Mouse (Mus musculus) midbrain, embryonic 14.5 days (tissue): ENCODE measurements at regions not wholly inside any gene's neighbourhood (a gene's known extent, or its start where the extent isn't known, plus 50 kb on each side); places are given as distances from the start of the nearest gene placed in this dataset.

Source experiments
- ATAC-seq: fragments of 200-750 bp; cut with Nextera tagmentation; 2 replicates; pipeline ENCODE4 v1.8.0; 2017; ENCODE audit warnings: moderate number of reproducible peaks, moderate library complexity; ENCODE audit not compliant: low FRiP score, low TSS enrichment
- DNase-seq: peaks from one replicate; pipeline ENCODE4 v3.0.0-alpha.2; 2015
- H3K27ac ChIP-seq: fragments of 300-500 bp; sonication (generic); replicated peaks from 2 replicates; pipeline ENCODE4 v1.5.1; 2014; ENCODE audit warnings: mild to moderate bottlenecking, low read depth, low read length, moderate library complexity
- H3K27me3 ChIP-seq: fragments of 300-500 bp; sonication (generic); 2 replicates; pipeline ENCODE4 v1.6.1; 2014; ENCODE audit warnings: low read length, control low read depth, mixed read lengths; ENCODE audit not compliant: control insufficient read depth, insufficient read depth
- H3K36me3 ChIP-seq: fragments of 300-500 bp; sonication (generic); 2 replicates; pipeline ENCODE4 v1.6.1; 2014; ENCODE audit warnings: low read length, control low read depth; ENCODE audit not compliant: control insufficient read depth, insufficient read depth
- H3K4me1 ChIP-seq: fragments of 300-500 bp; sonication (generic); 2 replicates; pipeline ENCODE4 v1.6.1; 2014; ENCODE audit warnings: mild to moderate bottlenecking, antibody characterized with exemption, low read length, control low read depth; ENCODE audit not compliant: control insufficient read depth, insufficient read depth
- H3K4me2 ChIP-seq: fragments of 300-500 bp; sonication (generic); 2 replicates; pipeline ENCODE4 v1.6.1; 2014; ENCODE audit warnings: mild to moderate bottlenecking, low read length, moderate library complexity
- H3K4me3 ChIP-seq: fragments of 300-500 bp; sonication (generic); replicated peaks from 2 replicates; pipeline ENCODE4 v1.5.1; 2014; ENCODE audit warnings: low read depth, low read length
- H3K9ac ChIP-seq: fragments of 300-500 bp; sonication (generic); replicated peaks from 2 replicates; pipeline ENCODE4 v1.6.1; 2014; ENCODE audit warnings: mild to moderate bottlenecking, low read length, moderate library complexity
- H3K9me3 ChIP-seq: fragments of 300-500 bp; sonication (generic); 2 replicates; pipeline ENCODE4 v1.6.1; 2016; ENCODE audit warnings: low read length, control low read depth, mixed read lengths; ENCODE audit not compliant: control insufficient read depth
- WGBS: fragments of 180-500 bp; shearing (Covaris S2); extraction: QIAGEN DNeasy Blood & Tissue Kit; methylation state at CpG from one replicate; pipeline ENCODE4 v1.1.7; 2014; 5-methylcytosine and 5-hydroxymethylcytosine counted together

DNA sequence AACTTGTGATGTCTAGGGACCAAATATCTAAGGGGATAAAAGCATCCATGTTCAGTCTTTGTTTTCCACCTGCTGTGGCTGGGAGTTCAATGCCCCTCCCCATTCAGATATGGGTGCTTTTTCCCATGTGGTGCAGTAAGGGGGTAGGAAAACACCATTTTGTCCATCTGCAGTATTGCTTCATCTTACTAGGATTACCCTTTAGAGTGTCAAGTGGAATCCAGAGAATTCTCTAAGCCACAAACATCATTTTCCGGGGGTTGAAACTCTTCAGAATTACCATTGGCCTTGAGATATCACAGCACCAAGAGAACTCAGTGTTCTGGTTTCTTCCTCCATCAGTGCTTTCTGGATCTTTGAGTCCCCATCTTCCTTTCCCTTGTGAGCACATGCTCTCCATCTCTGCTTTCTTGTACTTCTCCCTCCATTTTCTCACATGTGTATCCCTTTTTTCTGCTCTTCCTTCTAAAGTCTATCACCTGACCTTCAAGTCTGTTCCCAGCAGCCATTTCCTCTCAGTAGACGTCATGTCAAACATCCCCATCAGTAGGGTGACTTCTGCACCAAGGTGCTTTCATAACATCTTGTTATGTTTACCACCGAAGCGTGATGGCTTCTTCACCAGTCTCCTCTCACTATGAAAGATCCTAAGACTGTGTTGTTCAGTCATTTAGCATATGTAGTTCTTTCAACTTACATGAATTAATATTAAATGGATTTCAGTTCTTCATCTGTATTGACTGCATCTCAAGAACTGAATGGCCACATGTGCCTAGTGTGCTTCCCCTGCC is 431.6 kb upstream of the Ubash3b start:
- Histone ChIP-seq H3K27me3 (no peaks in the 10 kb centered on the region), H3K4me2 (0 out of 2 replicates have a peak overlapping the region, but pooled peaks have one; percentile 3), H3K4me3 (no peak overlapping the region), H3K4me1 (peaks cover 78% of the 10 kb centered on the region), H3K9me3 (no peaks in the 10 kb centered on the region), H3K9ac (no peak overlapping the region), H3K27ac (peak overlapping the region; percentile 32), H3K36me3 (peaks cover 52% of the 10 kb centered on the region)
- DNase-seq: peak; percentile 57
- WGBS: 75% methylated on average over 4 of the region's 4 CpGs
- ATAC-seq: no peak

DNA sequence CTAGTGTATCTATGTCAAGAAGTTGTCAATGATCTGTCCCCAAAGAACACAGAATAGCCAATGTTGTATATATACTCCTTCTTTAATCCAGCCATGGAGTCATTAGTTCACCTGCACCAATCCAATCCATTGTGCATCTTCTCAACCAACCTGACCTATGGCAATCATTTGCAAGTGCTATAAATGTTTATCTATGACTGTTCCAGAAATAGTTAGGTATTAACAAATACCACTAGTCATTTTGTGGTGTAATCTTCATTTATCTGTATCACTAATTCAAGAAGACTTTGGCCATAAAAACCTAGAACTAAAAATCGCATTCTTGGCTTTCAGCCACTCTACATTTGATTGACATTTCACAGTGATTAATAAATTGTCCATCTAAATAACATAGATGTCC is 430.6 kb upstream of the Ubash3b start:
- H3K9me3 ChIP-seq: no peaks in the 10 kb centered on the region
- peaks cover 75% of the 10 kb centered on the region for H3K4me1 ChIP-seq
- ATAC-seq (no peak), DNase-seq (no peak)
- H3K27ac ChIP-seq: peak overlapping the region; percentile 32; the same call in 1 of the 2 replicates
- H3K4me3 ChIP-seq: no peak overlapping the region
- peaks cover 62% of the 10 kb centered on the region for H3K36me3 ChIP-seq
- 85% methylated on average over 1 of the region's 1 CpGs for WGBS
- H3K4me2 ChIP-seq: no peak overlapping the region
- H3K9ac ChIP-seq: no peak overlapping the region
- H3K27me3 ChIP-seq: no peaks in the 10 kb centered on the region

DNA sequence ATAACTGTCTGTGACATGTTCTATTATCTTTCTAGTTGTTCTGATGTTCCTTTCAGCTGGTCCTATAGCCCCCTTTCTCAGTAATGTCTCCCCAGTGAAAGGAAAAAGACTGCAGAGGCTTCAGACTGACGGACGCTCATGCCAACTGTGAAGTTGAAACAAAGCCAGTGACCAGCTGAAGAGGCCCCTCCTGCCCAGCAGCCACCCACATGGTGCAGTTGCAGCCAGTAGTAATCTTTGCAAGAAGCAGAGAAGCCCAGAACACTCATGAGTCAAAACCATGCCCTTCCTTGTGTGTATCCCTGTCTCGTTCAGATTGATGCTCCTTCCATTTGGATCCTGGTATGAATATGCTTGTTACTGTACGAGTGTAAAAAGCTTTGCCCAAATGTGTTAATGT is 428.7 kb upstream of the Ubash3b start:
- ATAC-seq (no peak), DNase-seq (peak; percentile 60)
- Histone ChIP-seq H3K9me3 (no peaks in the 10 kb centered on the region), H3K4me2 (peak overlapping the region; percentile 81), H3K27ac (peak overlapping the region; percentile 82), H3K9ac (peak overlapping the region; percentile 50), H3K4me1 (peaks cover 58% of the 10 kb centered on the region), H3K36me3 (peaks cover 72% of the 10 kb centered on the region), H3K4me3 (peak overlapping the region; percentile 83), H3K27me3 (no peaks in the 10 kb centered on the region)
- WGBS: 42% methylated on average over 4 of the region's 4 CpGs

DNA sequence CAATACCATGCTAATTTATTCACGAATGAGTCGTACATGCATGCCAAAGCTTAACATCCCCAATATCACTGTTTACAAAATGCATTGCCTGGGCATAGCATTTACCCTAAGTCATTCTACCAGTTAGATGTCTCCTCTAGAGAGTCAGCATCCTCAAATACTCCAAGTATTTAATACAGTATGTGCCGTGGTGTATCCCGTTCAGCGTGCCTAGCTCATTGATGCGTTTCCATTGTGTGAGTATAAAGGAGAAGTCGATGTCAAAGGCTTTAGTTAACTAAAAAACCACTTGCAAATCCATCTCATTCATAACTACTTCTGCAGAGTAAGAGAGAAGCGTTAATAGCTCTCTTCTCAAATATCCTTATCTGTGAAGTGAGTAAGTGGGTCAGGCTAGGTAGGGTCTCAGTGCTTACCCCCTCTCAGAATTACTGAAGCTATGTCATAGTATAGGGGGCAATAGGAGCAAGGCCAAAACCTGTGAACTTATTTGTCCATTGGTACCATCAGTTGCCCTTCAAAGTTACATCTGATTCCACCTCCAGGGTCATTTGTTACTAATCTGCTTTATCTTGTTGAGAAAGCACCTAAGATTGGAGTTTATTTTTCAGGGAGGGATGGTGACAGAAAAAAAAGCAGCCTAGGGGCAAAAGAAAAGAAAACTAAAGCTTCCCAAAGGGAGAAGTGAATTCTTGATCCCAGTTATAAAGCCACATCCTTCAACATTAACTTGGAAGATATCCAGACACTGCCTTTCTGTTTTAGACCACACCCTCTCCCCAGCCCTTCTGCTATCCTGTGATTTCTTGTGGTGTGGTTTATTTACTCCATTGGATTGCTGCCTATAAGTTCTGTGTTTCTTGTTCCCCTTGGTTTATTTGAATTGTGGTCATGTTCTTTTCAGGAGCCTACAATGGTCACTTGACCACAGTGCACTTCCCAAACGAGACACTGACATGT is 427.2 kb upstream of the Ubash3b start:
- Histone ChIP-seq H3K27me3 (no peaks in the 10 kb centered on the region), H3K4me2 (peak overlapping the region; percentile 81), H3K9ac (peak overlapping the region; percentile 50), H3K4me3 (peak overlapping the region; percentile 83), H3K4me1 (peaks cover 46% of the 10 kb centered on the region), H3K27ac (peak overlapping the region; percentile 82), H3K9me3 (no peaks in the 10 kb centered on the region), H3K36me3 (peaks cover 72% of the 10 kb centered on the region)
- 25% methylated on average over 9 of the region's 9 CpGs for WGBS
- DNase-seq (peak; percentile 53), ATAC-seq (no peak)

DNA sequence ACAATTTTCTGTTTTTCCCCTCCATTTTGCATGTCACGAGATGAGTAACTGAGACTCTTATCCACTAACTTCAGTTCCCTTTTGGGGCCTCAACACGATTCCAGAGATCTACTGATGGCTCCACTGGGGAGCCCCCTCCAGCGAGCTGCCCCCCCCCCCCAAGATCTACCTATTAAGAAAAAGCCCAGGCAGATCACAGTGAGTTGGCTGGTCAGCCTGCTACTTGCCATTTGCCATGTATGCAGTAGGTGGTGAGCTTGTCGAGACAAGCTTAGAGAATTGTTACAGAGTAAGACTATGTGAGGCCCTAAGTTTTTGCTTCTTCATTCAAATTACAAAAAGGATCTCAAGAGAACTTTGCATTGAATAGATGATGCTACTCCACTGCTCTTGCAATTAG is 426.3 kb upstream of the Ubash3b start:
- DNase-seq: peak; percentile 72
- H3K4me1 ChIP-seq: peaks cover 42% of the 10 kb centered on the region

DNA sequence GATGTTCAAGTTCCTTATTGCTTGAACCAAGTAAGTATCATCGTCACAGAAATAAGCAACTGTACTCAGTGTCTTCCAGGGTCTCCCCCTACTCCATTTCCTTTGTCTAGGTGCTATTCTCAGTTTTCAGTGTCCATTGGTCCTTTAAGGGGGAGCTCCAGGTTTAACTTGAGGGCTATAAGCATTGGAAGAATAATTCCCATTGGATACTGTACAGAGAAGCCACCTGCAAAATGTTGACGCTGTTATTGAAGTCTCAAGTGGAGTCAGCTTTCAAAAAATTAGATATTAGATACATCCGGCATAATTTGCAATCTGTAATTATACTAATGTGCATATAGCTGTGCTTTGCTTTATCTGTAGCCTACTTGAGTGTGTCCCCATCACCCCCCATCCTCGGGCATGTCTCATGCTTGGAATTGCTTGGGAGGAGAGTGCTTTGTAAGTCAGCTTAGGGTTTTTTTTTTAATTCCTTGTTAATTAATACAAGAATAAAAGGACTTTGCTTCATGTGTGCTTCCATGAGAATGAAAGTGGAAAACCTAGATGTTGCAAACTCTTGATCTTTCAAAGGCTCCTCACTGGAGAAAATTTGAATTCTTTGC is 425.6 kb upstream of the Ubash3b start:
- H3K9me3 ChIP-seq: no peaks in the 10 kb centered on the region
- no peaks in the 10 kb centered on the region for H3K27me3 ChIP-seq
- DNase-seq (peak; percentile 64), ATAC-seq (no peak)
- peak overlapping the region; percentile 83 for H3K4me3 ChIP-seq
- H3K4me2 ChIP-seq: peak overlapping the region; percentile 81
- WGBS: 30% methylated on average over 4 of the region's 4 CpGs
- H3K9ac ChIP-seq: peak overlapping the region; percentile 100
- peaks cover 58% of the 10 kb centered on the region for H3K36me3 ChIP-seq
- H3K4me1 ChIP-seq: peaks cover 35% of the 10 kb centered on the region
- peak overlapping the region; percentile 98 for H3K27ac ChIP-seq

More for the DNA sequence above, 426.3 kb upstream of the Ubash3b start:
- peaks cover 65% of the 10 kb centered on the region for H3K36me3 ChIP-seq
- no peaks in the 10 kb centered on the region for H3K9me3 ChIP-seq
- WGBS: 24% methylated on average over 4 of the region's 4 CpGs
- peak overlapping the region; percentile 98 for H3K27ac ChIP-seq
- peak overlapping the region; percentile 100 for H3K9ac ChIP-seq
- ATAC-seq: no peak
- no peaks in the 10 kb centered on the region for H3K27me3 ChIP-seq
- peak overlapping the region; percentile 81 for H3K4me2 ChIP-seq
- peak overlapping the region; percentile 83 for H3K4me3 ChIP-seq

DNA sequence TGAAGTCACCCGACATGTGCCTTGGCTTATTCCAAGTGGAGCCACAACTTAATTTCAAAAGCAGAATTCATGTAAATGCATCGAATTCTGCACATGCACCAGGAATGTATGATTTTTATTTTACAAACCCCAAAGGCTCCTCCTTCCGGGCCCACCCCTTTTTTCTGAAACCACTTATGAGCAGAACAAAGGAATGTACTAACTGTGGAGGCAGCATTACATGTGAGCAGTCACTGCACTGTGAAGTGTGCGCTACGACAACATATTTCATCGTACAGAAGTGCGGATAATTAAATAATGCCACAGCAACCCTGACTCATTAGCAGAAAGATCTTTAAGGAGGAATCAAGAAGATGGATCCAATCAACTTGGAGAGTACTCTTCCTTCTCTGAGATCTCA is 424.8 kb upstream of the Ubash3b start:
- Histone ChIP-seq H3K4me3 (peak overlapping the region; percentile 83), H3K27me3 (no peaks in the 10 kb centered on the region), H3K4me1 (peaks cover 34% of the 10 kb centered on the region), H3K9me3 (no peaks in the 10 kb centered on the region), H3K27ac (peak overlapping the region; percentile 98), H3K4me2 (peak overlapping the region; percentile 81), H3K9ac (peak overlapping the region; percentile 100), H3K36me3 (peaks cover 50% of the 10 kb centered on the region)
- 12% methylated on average over 7 of the region's 7 CpGs for WGBS
- peak; percentile 43; the same call in 1 of the 2 replicates for ATAC-seq
- DNase-seq: peak; percentile 80

DNA sequence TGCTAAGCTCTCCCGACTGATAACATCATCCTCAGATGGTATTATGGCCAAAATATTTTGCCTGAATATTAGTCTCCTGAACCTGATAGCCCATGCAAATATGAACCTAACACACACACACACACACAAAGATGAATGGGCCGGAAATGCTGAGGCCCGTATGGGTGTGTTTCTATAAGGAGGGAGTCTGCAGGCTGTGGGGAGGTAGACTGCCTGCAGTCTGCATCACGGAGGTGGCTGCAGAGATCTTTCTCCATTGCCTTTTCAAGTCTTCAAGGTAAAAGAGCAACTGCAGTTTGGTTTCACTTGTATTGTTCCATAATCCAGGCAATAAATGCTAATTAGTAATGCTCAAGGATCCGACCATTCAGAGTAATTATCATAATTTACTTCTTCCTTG is 424.3 kb upstream of the Ubash3b start:
- Histone ChIP-seq H3K4me3 (peak overlapping the region; percentile 83), H3K27ac (peak overlapping the region; percentile 98), H3K4me2 (peak overlapping the region; percentile 81), H3K9me3 (no peaks in the 10 kb centered on the region), H3K36me3 (peaks cover 45% of the 10 kb centered on the region), H3K27me3 (no peaks in the 10 kb centered on the region), H3K9ac (peak overlapping the region; percentile 100), H3K4me1 (peaks cover 33% of the 10 kb centered on the region)
- ATAC-seq (no peak), DNase-seq (peak; percentile 75)
- 6% methylated on average over 5 of the region's 5 CpGs for WGBS
